Mouse (Mus musculus) heart, adult 2 months (tissue): ENCODE data around the gene Pbx2. TPM values are rescaled to one million over a fixed set of nuclear protein-coding genes. Genes with fewer than 3 reads are reported as not detected.

ENCODE experiments used
- DNase-seq, 2 experiments: peaks; one replicate each; pipeline ENCODE4 v3.0.0; 2021
- H3K27ac ChIP-seq: fragments of 200-600 bp; 2 replicates; pipeline ENCODE4 v1.8.1; 2022
- H3K27me3 ChIP-seq: fragments of 200-500 bp; 2 replicates; pipeline ENCODE4 v1.6.1; 2012; ENCODE audit warnings: mild to moderate bottlenecking, low read length, inconsistent platforms, mixed read lengths; ENCODE audit not compliant: control insufficient read depth, insufficient read depth
- H3K36me3 ChIP-seq: fragments of 200-500 bp; 2 replicates; pipeline ENCODE4 v1.6.1; 2012; ENCODE audit warnings: low read length, inconsistent platforms; ENCODE audit not compliant: control insufficient read depth, insufficient read depth
- H3K4me1 ChIP-seq: fragments of 200-500 bp; 2 replicates; pipeline ENCODE4 v1.6.1; 2011; ENCODE audit warnings: low read length; ENCODE audit not compliant: control insufficient read depth, insufficient read depth
- H3K4me3 ChIP-seq: fragments of 200-600 bp; 2 replicates; pipeline ENCODE4 v1.8.1; 2022
- H3K79me2 ChIP-seq: fragments of 200-500 bp; replicated peaks from 2 replicates; pipeline ENCODE4 v1.6.1; 2012; ENCODE audit warnings: mild to moderate bottlenecking, inconsistent platforms, low read length, moderate library complexity, mixed read lengths; ENCODE audit not compliant: control insufficient read depth, insufficient read depth
- H3K9ac ChIP-seq: fragments of 200-500 bp; 2 replicates; pipeline ENCODE4 v1.6.1; 2012; ENCODE audit warnings: low read depth, mild to moderate bottlenecking, control low read depth, inconsistent platforms, low read length, mixed read lengths
- CTCF ChIP-seq: fragments of 200-600 bp; IDR thresholded peaks from 2 replicates; pipeline ENCODE4 v1.8.1; 2022; ENCODE audit warnings: antibody characterized with exemption, mild to moderate bottlenecking, moderate library complexity
- EP300 ChIP-seq: fragments of 200-500 bp; IDR thresholded peaks from 2 replicates; pipeline ENCODE4 v1.6.1; 2011; ENCODE audit warnings: low read depth, low read length, control low read depth; ENCODE audit not compliant: insufficient read depth
- POLR2A ChIP-seq: fragments of 200-500 bp; IDR thresholded peaks from 2 replicates; pipeline ENCODE4 v1.6.1; 2011; ENCODE audit warnings: mild to moderate bottlenecking, low read depth, low read length, control low read depth; ENCODE audit not compliant: insufficient read depth
- WGBS: fragments of 180-500 bp; shearing (Covaris S2); methylation state at CpG from one replicate; pipeline ENCODE4 v1.1.7; 2018; 5-methylcytosine and 5-hydroxymethylcytosine counted together
- intact Hi-C: fragments of 180-260 bp; cut with DNase I; formaldehyde crosslinking; loops from one replicate; pipeline ENCODE4 v1.15.1; 2025
- polyA plus RNA-seq: library from polyadenylated mRNA; depleted of rRNA; stranded (reverse); fragments of >200 nt; gene quantifications from 2 replicates; pipeline ENCODE4 v1.2.3, GENCODE M21; 2012; rRNA removed
- total RNA-seq, 2 experiments: library from RNA; stranded (reverse); gene quantifications; 2 replicates each; pipeline ENCODE4 v1.2.3; 2021

Pbx2 gene
- total and polyA plus RNA-seq, 3 experiments = 16.1 to 22.1 (median 18.4) TPM

DNA sequence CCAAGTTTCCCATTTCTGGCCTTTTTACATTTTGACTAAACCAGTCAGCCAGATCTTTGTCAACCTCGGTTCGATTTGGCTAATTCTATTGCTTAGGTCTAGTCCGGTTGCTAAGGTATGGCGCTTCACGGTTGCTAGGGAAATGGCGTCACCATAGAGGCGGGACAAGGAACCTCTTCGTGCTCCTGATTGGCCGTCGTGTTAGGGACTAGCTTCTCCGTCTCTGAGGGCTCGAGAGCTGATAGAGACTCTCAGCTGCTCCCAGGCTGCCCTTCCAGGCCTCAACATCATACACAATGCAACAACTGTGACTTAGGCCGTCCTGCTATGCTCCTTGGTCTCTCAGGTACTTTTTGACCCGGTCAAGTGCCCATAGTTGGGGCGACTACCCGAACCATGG, 53.5 kb downstream of the Pbx2 start, which contains the start of gene Fkbpl:
Gene Fkbpl (plus strand): TSS at position 157 of the 400 bp plus-strand sequence.
- no peaks in the 10 kb centered on the region for H3K27me3 ChIP-seq
- under 1% methylated on average over 16 of the region's 16 CpGs for WGBS
- peak within 1 kb of the TSS; percentile 87 for H3K27ac ChIP-seq
- peak within 1 kb of the TSS; percentile 69 for H3K4me3 ChIP-seq
- H3K36me3 ChIP-seq = no peaks in the 10 kb centered on the region
- TF ChIP-seq EP300 (0 out of 2 replicates have a peak, but pooled peaks have one; percentile 56), CTCF (no peak), POLR2A (peak; percentile 81)
- H3K79me2 ChIP-seq = no peaks in the 10 kb centered on the region; the same call in 1 of the 2 replicates
- H3K9ac ChIP-seq = peak within 1 kb of the TSS; percentile 59
- intact Hi-C loops = loop anchor here (1.0 kb wide), 1 partner anchor 16 kb away; the partner anchor contains the start of gene Ppt2
- H3K4me1 ChIP-seq = peaks cover 12% of the 10 kb centered on the region
- DNase-seq = peak; percentile 95 to 96

DNA sequence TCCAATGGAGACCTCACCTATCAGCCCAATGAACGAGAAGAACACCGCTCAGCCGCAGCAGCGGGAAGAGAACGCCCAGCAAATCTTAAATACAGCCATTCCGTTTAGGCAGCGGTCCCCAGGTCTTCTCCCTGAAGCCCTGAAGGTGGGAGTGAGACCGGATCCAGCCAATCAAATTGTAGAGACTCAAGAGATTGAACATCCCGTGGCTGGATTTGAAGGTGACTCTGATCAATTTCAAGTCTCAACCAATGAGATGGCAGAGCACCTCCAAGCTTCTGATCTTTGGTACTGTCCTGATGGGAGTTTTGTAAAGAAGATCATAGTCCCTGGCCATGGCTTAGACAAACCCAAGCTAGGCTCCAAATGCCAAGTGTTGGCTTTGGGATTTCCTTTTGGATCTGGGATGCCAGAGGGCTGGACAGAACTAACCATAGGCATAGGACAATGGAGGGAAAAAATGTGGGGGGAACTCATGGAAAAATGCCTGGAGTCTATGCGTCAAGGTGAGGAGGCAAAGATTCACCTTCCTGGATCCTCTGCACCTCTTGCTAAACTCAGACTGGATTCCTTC, 54.3 kb downstream of the Pbx2 start:
- Histone ChIP-seq H3K36me3 (no peaks in the 10 kb centered on the region), H3K4me3 (peak overlapping the region; percentile 69), H3K27ac (peak overlapping the region; percentile 87), H3K27me3 (no peaks in the 10 kb centered on the region), H3K79me2 (no peaks in the 10 kb centered on the region; the same call in 1 of the 2 replicates), H3K9ac (no peak overlapping the region), H3K4me1 (peaks cover 12% of the 10 kb centered on the region)
- no peak for DNase-seq
- 29% methylated on average over 10 of the region's 10 CpGs for WGBS
- no peak for TF ChIP-seq EP300
- TF ChIP-seq CTCF = no peak
- TF ChIP-seq POLR2A = no peak
- intact Hi-C loops = no loop called here

DNA sequence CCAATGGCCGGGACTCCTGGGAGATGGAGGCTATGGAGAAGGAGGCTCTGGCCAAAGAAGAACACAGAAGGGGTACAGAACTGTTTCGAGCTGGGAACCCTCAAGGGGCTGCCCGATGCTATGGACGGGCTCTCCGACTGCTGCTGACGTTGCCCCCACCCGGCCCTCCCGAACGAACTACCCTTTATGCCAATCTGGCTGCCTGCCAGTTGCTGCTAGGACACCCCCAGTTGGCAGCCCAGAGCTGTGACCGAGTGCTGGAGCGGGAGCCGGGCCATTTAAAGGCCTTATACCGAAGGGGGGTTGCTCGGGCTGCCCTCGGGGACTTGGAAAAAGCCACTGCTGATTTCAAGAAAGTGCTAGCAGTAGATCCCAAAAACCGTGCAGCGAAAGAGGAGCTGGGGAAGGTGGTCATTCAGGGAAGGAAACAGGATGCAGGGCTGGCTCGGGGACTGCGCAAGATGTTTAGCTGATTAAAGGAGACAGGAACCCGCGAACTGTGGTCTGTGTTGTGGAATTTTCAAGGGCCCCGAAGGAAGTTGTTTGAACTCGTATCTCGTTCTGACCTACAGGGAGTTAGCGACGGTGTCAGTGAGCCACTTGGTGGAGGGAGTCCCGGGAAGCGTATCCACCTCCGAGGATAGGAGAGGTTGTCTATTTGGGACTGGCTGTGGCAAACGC, 54.9 kb downstream of the Pbx2 start:
- TF ChIP-seq CTCF (no peak), POLR2A (no peak), EP300 (no peak)
- H3K4me1 ChIP-seq = peaks cover 11% of the 10 kb centered on the region
- peak; percentile 26 to 32 for DNase-seq
- no peaks in the 10 kb centered on the region; the same call in 1 of the 2 replicates for H3K79me2 ChIP-seq
- H3K9ac ChIP-seq = no peak overlapping the region
- H3K27ac ChIP-seq = no peak overlapping the region
- H3K4me3 ChIP-seq = peak overlapping the region; percentile 30; the same call in 1 of the 2 replicates
- no peaks in the 10 kb centered on the region for H3K36me3 ChIP-seq
- intact Hi-C loops = no loop called here
- no peaks in the 10 kb centered on the region for H3K27me3 ChIP-seq
- 57% methylated on average over 30 of the region's 30 CpGs for WGBS

Other genes starting within 250 kb of the Pbx2 start
- under 1 TPM; 0.41 to 0.44 TPM for gene Btnl2, start 236.4 kb upstream of the Pbx2 start, total RNA-seq
- gene Btnl2, start 236.4 kb upstream of the Pbx2 start, polyA plus RNA-seq = 0.26 and 0.31 TPM in 2 replicates
- not detected for gene Btnl1, start 214.1 kb upstream of the Pbx2 start, total RNA-seq
- gene Btnl1, start 214.1 kb upstream of the Pbx2 start, polyA plus RNA-seq = not detected in 2 replicates
- not detected for gene BC051142, start 192.4 kb upstream of the Pbx2 start, total RNA-seq
- 0.94 and 1.1 TPM in 2 replicates for gene BC051142, start 192.4 kb upstream of the Pbx2 start, polyA plus RNA-seq
- gene Btnl4, start 113.9 kb upstream of the Pbx2 start, total RNA-seq = not detected
- gene Btnl4, start 113.9 kb upstream of the Pbx2 start, polyA plus RNA-seq = not detected in 2 replicates
- not detected for gene Btnl6, start 73.9 kb upstream of the Pbx2 start, total RNA-seq
- not detected in 2 replicates for gene Btnl6, start 73.9 kb upstream of the Pbx2 start, polyA plus RNA-seq
- gene Notch4, start 27.0 kb upstream of the Pbx2 start, total RNA-seq = 10 to 100 TPM; 30.4 to 32.3 TPM
- gene Notch4, start 27.0 kb upstream of the Pbx2 start, polyA plus RNA-seq = 21.4 and 24.8 TPM in 2 replicates
- 1 to 10 TPM; 3.9 to 5.2 TPM for gene Gpsm3, start 1.5 kb upstream of the Pbx2 start, total RNA-seq
- 4.4 and 6.4 TPM in 2 replicates for gene Gpsm3, start 1.5 kb upstream of the Pbx2 start, polyA plus RNA-seq
- under 1 TPM; 0.14 to 0.18 TPM for gene Ager, start 6.6 kb downstream of the Pbx2 start, total RNA-seq
- 0.38 and 2.2 TPM in 2 replicates for gene Ager, start 6.6 kb downstream of the Pbx2 start, polyA plus RNA-seq
- gene Rnf5, start 12.4 kb downstream of the Pbx2 start, total RNA-seq = 10 to 100 TPM; 37.6 to 40.4 TPM
- gene Rnf5, start 12.4 kb downstream of the Pbx2 start, polyA plus RNA-seq = 71.7 and 92.2 TPM in 2 replicates
- gene Agpat1, start 13.0 kb downstream of the Pbx2 start, total RNA-seq = 10 to 100 TPM; 64.8 to 68.9 TPM
- 178 and 184 TPM in 2 replicates for gene Agpat1, start 13.0 kb downstream of the Pbx2 start, polyA plus RNA-seq
- gene Egfl8, start 24.7 kb downstream of the Pbx2 start, total RNA-seq = 1 to 10 TPM; 1.2 to 1.8 TPM
- 2.4 and 3.4 TPM in 2 replicates for gene Egfl8, start 24.7 kb downstream of the Pbx2 start, polyA plus RNA-seq
- 10 to 100 TPM; 53.0 to 63.9 TPM for gene Ppt2, start 37.2 kb downstream of the Pbx2 start, total RNA-seq
- gene Ppt2, start 37.2 kb downstream of the Pbx2 start, polyA plus RNA-seq = 50.5 and 55.7 TPM in 2 replicates
- gene Prrt1, start 38.3 kb downstream of the Pbx2 start, total RNA-seq = 1 to 10 TPM in 1 of 2 experiments, under 1 TPM in 1; 0.86 to 1.4 TPM
- gene Prrt1, start 38.3 kb downstream of the Pbx2 start, polyA plus RNA-seq = 2.7 and 7.0 TPM in 2 replicates
- 1 to 10 TPM; 7.9 TPM for gene Fkbpl, start 53.5 kb downstream of the Pbx2 start, total RNA-seq
- gene Fkbpl, start 53.5 kb downstream of the Pbx2 start, polyA plus RNA-seq = 4.0 and 8.8 TPM in 2 replicates
- 10 to 100 TPM; 15.3 to 18.4 TPM for gene Atf6b, start 55.9 kb downstream of the Pbx2 start, total RNA-seq
- 25.3 and 27.4 TPM in 2 replicates for gene Atf6b, start 55.9 kb downstream of the Pbx2 start, polyA plus RNA-seq
- 10 to 100 TPM; 28.5 to 28.8 TPM for gene Tnxb, start 79.3 kb downstream of the Pbx2 start, total RNA-seq
- 27.3 and 32.7 TPM in 2 replicates for gene Tnxb, start 79.3 kb downstream of the Pbx2 start, polyA plus RNA-seq
- gene C4b, start 152.6 kb downstream of the Pbx2 start, total RNA-seq = 10 to 100 TPM; 16.8 to 19.7 TPM
- gene C4b, start 152.6 kb downstream of the Pbx2 start, polyA plus RNA-seq = 18.0 and 26.6 TPM in 2 replicates
- not detected for gene Cyp21a1, start 213.3 kb downstream of the Pbx2 start, total RNA-seq
- gene Cyp21a1, start 213.3 kb downstream of the Pbx2 start, polyA plus RNA-seq = 0.09 and 0.20 TPM in 2 replicates
- 1 to 10 TPM; 8.5 to 9.5 TPM for gene Stk19, start 245.7 kb downstream of the Pbx2 start, total RNA-seq
- 14.1 and 17.3 TPM in 2 replicates for gene Stk19, start 245.7 kb downstream of the Pbx2 start, polyA plus RNA-seq
- 10 to 100 TPM; 12.4 to 14.2 TPM for gene Dxo, start 245.8 kb downstream of the Pbx2 start, total RNA-seq
- gene Dxo, start 245.8 kb downstream of the Pbx2 start, polyA plus RNA-seq = 22.9 and 28.3 TPM in 2 replicates